Mouse (Mus musculus): Measurements from ENCODE around the gene Olfr1451. TPM values are rescaled to one million over a fixed set of nuclear protein-coding genes. Genes with fewer than 3 reads are reported as not detected.
"Not testable (repeated sequence)": the region's sequence is repeated elsewhere in the genome, so short reads cannot be mapped to it uniquely, and the experiment has no call there.

Olfr1451 gene
- not detected in 2 replicates for total RNA-seq (2014; fragmentation: Nextera tagmentation)
- total RNA-seq (2017) = not detected in 2 replicates

DNA sequence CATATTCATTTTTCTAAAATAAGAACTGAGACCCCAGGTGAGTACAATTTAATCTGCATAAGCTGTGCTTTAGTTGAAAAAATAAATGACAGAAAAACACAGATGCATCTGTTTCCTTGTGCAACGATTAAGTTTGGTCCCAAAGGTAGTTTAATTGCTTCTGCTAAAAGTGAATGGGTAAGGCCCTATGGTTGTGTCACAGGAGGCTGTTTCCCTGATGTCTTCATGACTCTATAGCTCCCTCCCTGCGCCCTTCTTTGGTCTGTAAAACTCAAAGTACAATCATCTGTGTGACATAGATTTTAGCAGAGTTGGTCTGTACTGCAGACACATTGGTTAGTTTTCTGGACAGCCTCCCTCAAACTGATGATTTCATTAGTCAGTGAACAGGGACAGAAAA lies at the start of gene Olfr1451:
TSS of gene Olfr1451 (plus strand) at position 301 of the 400 bp plus-strand sequence.
- ATAC-seq (replicated peaks; ENCODE audit: poor library complexity, severe bottlenecking) = no peak

- no peak for ATAC-seq (replicated peaks; ENCODE audit: poor library complexity, severe bottlenecking)
Observed at GRCm38 (mm10) chr19:12949958-12950357, 44.9 kb upstream of the Olfr1451 start, which contains the start of gene Olfr1450. Gene Olfr1450 (plus strand): TSS chr19:12950258.

- not testable (repeated sequence) for ATAC-seq (replicated peaks; ENCODE audit: poor library complexity, severe bottlenecking)
Observed at GRCm38 (mm10) chr19:12970082-12970481, 24.7 kb upstream of the Olfr1451 start.

- not testable (repeated sequence) for ATAC-seq (replicated peaks; ENCODE audit: poor library complexity, severe bottlenecking)
Observed at GRCm38 (mm10) chr19:12992316-12992715, 2.5 kb upstream of the Olfr1451 start.

- ATAC-seq (replicated peaks; ENCODE audit: poor library complexity, severe bottlenecking) = no peak
Observed at GRCm38 (mm10) chr19:13028227-13028626, 33.4 kb downstream of the Olfr1451 start, which contains the start of gene Olfr1453. Gene Olfr1453 (minus strand): TSS chr19:13028327.

Other genes with a start within 250 kb of the Olfr1451 start
- gene Cntf, start 229.4 kb upstream of the Olfr1451 start, total RNA-seq (2014; fragmentation: Nextera tagmentation) = 8.0 TPM in 1 of 2 replicates, not detected in the other
- gene Cntf, start 229.4 kb upstream of the Olfr1451 start, total RNA-seq (2017) = 1.2 and 1.4 TPM in 2 replicates
- gene Zfp91, start 198.9 kb upstream of the Olfr1451 start, total RNA-seq (2014; fragmentation: Nextera tagmentation) = 58.7 and 61.6 TPM in 2 replicates
- 89.3 and 100 TPM in 2 replicates for gene Zfp91, start 198.9 kb upstream of the Olfr1451 start, total RNA-seq (2017)
- gene Lpxn, start 198.8 kb upstream of the Olfr1451 start, total RNA-seq (2014; fragmentation: Nextera tagmentation) = 7.8 and 9.9 TPM in 2 replicates
- gene Lpxn, start 198.8 kb upstream of the Olfr1451 start, total RNA-seq (2017) = 6.4 and 10.6 TPM in 2 replicates
- gene Gm5244, start 148.3 kb upstream of the Olfr1451 start, total RNA-seq (2014; fragmentation: Nextera tagmentation) = not detected in 2 replicates
- gene Gm5244, start 148.3 kb upstream of the Olfr1451 start, total RNA-seq (2017) = not detected in 2 replicates
- not detected in 2 replicates for gene Olfr1444, start 137.7 kb upstream of the Olfr1451 start, total RNA-seq (2014; fragmentation: Nextera tagmentation)
- not detected in 2 replicates for gene Olfr1444, start 137.7 kb upstream of the Olfr1451 start, total RNA-seq (2017)
- gene Olfr1445, start 111.2 kb upstream of the Olfr1451 start, total RNA-seq (2014; fragmentation: Nextera tagmentation) = not detected in 2 replicates
- gene Olfr1445, start 111.2 kb upstream of the Olfr1451 start, total RNA-seq (2017) = not detected in 2 replicates
- gene Olfr1446, start 101.5 kb upstream of the Olfr1451 start, total RNA-seq (2014; fragmentation: Nextera tagmentation) = not detected in 2 replicates
- not detected in 2 replicates for gene Olfr1446, start 101.5 kb upstream of the Olfr1451 start, total RNA-seq (2017)
- not detected in 2 replicates for gene Olfr1447, start 91.3 kb upstream of the Olfr1451 start, total RNA-seq (2014; fragmentation: Nextera tagmentation)
- not detected in 2 replicates for gene Olfr1447, start 91.3 kb upstream of the Olfr1451 start, total RNA-seq (2017)
- not detected in 2 replicates for gene Olfr1448, start 70.6 kb upstream of the Olfr1451 start, total RNA-seq (2014; fragmentation: Nextera tagmentation)
- gene Olfr1448, start 70.6 kb upstream of the Olfr1451 start, total RNA-seq (2017) = not detected in 2 replicates
- gene Olfr1449, start 64.2 kb upstream of the Olfr1451 start, total RNA-seq (2014; fragmentation: Nextera tagmentation) = not detected in 2 replicates
- gene Olfr1449, start 64.2 kb upstream of the Olfr1451 start, total RNA-seq (2017) = not detected in 2 replicates
- not detected in 2 replicates for gene Olfr1450, start 44.8 kb upstream of the Olfr1451 start, total RNA-seq (2014; fragmentation: Nextera tagmentation)
- not detected in 2 replicates for gene Olfr1450, start 44.8 kb upstream of the Olfr1451 start, total RNA-seq (2017)
- gene Olfr1453, start 33.3 kb downstream of the Olfr1451 start, total RNA-seq (2014; fragmentation: Nextera tagmentation) = not detected in 2 replicates
- not detected in 2 replicates for gene Olfr1453, start 33.3 kb downstream of the Olfr1451 start, total RNA-seq (2017)
- gene Olfr1454, start 65.6 kb downstream of the Olfr1451 start, total RNA-seq (2014; fragmentation: Nextera tagmentation) = not detected in 2 replicates
- gene Olfr1454, start 65.6 kb downstream of the Olfr1451 start, total RNA-seq (2017) = not detected in 2 replicates
- not detected in 2 replicates for gene Olfr1457, start 102.9 kb downstream of the Olfr1451 start, total RNA-seq (2014; fragmentation: Nextera tagmentation)
- not detected in 2 replicates for gene Olfr1457, start 102.9 kb downstream of the Olfr1451 start, total RNA-seq (2017)
- not detected in 2 replicates for gene Olfr1458, start 111.8 kb downstream of the Olfr1451 start, total RNA-seq (2014; fragmentation: Nextera tagmentation)
- gene Olfr1458, start 111.8 kb downstream of the Olfr1451 start, total RNA-seq (2017) = not detected in 2 replicates
- not detected in 2 replicates for gene Olfr1459, start 154.5 kb downstream of the Olfr1451 start, total RNA-seq (2014; fragmentation: Nextera tagmentation)
- gene Olfr1459, start 154.5 kb downstream of the Olfr1451 start, total RNA-seq (2017) = not detected in 2 replicates
- gene Olfr1461, start 168.0 kb downstream of the Olfr1451 start, total RNA-seq (2014; fragmentation: Nextera tagmentation) = not detected in 2 replicates
- not detected in 2 replicates for gene Olfr1461, start 168.0 kb downstream of the Olfr1451 start, total RNA-seq (2017)
- gene Olfr1462, start 190.7 kb downstream of the Olfr1451 start, total RNA-seq (2014; fragmentation: Nextera tagmentation) = not detected in 2 replicates
- gene Olfr1462, start 190.7 kb downstream of the Olfr1451 start, total RNA-seq (2017) = not detected in 2 replicates
- not detected in 2 replicates for gene Olfr1463, start 236.3 kb downstream of the Olfr1451 start, total RNA-seq (2014; fragmentation: Nextera tagmentation)
- gene Olfr1463, start 236.3 kb downstream of the Olfr1451 start, total RNA-seq (2017) = not detected in 2 replicates

All from granulocyte monocyte progenitor cell, adult 5-6 weeks (primary cell).